Mouse (Mus musculus): Measurements from ENCODE around the gene Fam20c. TPM values are rescaled to one million over a fixed set of nuclear protein-coding genes. Genes with fewer than 3 reads are reported as not detected.

Fam20c gene
- 13.0 and 16.7 TPM in 2 replicates for polyA plus RNA-seq (2014; fragmentation: Nextera tagmentation; extraction: Ambion mirVana)

DNA sequence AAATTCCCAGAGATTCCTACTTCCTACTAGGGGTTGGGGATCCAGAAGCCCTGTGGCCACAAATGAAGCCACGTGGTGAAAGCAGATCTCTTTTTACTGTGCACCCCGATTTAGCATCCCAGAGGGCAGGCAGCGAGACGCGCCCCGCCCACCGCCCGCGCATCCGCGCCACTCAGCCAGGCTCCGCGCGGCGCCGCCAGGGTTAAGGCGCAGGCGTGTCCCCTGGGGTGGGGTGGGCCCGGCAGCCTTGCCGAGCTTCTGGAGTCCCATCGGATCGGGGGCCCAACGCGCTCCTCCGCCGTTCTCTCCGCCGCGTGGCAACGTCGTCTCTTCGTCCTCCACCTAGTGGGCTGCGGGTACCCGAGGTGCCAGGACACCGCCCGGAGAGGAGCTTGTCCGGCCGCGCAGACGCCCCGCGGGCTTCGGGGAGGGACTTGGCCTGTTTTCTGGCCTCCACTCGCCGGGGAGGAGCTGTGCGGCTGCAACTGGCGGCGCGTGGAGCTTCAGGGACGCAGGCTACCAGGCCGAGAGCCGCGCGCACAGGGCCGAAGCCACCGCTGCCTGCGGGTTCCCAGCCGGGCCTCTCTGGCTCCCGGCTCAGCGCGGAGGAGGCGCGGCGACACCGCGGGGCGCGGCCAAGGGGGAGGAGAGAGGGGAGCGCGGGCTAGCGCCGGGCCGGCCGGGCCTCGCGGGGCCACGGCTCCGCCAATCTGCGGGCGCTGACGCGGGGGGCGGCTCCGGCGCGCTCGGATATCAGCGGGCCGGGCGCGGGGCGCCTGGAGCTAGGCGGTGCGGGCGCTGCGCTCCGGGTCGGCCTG lies at the start of gene Fam20c:
Fam20c (plus strand) TSS at position 212 of the 818 bp plus-strand sequence.
- peak within 1 kb of the TSS; percentile 82 for H3K27ac ChIP-seq (replicated peaks; ENCODE audit: low read depth, low read length)

DNA sequence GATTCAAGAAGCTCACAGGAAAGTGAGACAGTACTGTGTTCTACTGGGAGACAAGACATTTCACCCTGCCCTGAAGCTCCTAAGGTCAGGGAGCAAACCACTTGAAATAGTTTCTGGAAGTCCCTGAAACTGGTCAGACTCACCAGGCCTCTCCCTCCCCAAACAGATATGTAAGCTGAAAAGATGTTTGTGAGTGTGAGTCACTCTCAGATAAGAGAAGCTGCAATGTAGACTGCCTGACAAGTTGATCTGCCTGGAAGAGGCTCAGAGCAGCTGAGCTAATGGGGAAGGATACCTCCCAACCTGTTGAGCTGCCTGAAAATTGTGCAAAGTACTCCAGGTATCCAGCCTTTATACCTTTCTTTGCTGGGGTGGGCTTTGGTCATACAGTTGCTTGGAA lies 46.9 kb upstream of the Fam20c start:
- Histone ChIP-seq H3K4me2 (ENCODE audit: low read depth, low read length) (no peak overlapping the region), H3K9me3 (ENCODE audit: control insufficient read depth, low read length) (0 out of 2 replicates have a peak, but pooled peaks cover 2% of the 10 kb centered on the region), H3K4me3 (ENCODE audit: low read depth, low read length) (no peak overlapping the region), H3K9ac (ENCODE audit: low read depth, low read length) (no peak overlapping the region), H3K27ac (replicated peaks; ENCODE audit: low read depth, low read length) (no peak overlapping the region), H3K36me3 (ENCODE audit: control insufficient read depth, insufficient read depth, low read length) (no peaks in the 10 kb centered on the region), H3K27me3 (replicated peaks; ENCODE audit: control insufficient read depth, insufficient read depth, low read length) (no peaks in the 10 kb centered on the region), H3K4me1 (ENCODE audit: control insufficient read depth, insufficient read depth, low read length) (no peaks in the 10 kb centered on the region)
- no peak for ATAC-seq (ENCODE audit: low read depth)
- no peak for DNase-seq (ENCODE audit: low spot score)

More for the DNA sequence above, at the start of gene Fam20c:
- Histone ChIP-seq H3K27me3 (replicated peaks; ENCODE audit: control insufficient read depth, insufficient read depth, low read length) (peaks cover 42% of the 10 kb centered on the region), H3K9ac (ENCODE audit: low read depth, low read length) (peak within 1 kb of the TSS; percentile 84), H3K4me3 (ENCODE audit: low read depth, low read length) (peak within 1 kb of the TSS; percentile 72), H3K36me3 (ENCODE audit: control insufficient read depth, insufficient read depth, low read length) (no peaks in the 10 kb centered on the region), H3K9me3 (ENCODE audit: control insufficient read depth, low read length) (no peaks in the 10 kb centered on the region), H3K4me1 (ENCODE audit: control insufficient read depth, insufficient read depth, low read length) (peaks cover 24% of the 10 kb centered on the region), H3K4me2 (ENCODE audit: low read depth, low read length) (peak within 1 kb of the TSS; percentile 92)
- DNase-seq (ENCODE audit: low spot score) (peak; percentile 90), ATAC-seq (ENCODE audit: low read depth) (peak; percentile 91)
- under 1% methylated on average over 32 of the region's 98 CpGs for WGBS

DNA sequence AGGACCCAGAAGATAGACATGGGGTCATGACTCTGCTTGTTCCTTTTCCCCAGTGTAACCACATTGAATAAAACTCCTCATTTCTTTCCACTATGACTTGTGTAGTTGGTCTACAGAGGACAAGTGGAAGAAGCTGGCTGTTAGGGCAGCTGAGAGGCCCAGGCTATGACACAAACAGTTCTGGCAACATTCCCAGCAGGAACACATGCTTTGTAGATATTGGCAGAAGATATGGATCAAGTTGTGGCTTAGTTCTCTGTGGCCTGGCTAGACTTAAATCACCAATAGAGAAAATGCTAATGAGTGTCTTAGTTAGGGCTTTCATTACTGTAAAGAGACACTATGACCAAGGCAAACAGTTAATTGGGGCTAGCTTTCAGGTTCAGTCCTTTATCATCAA lies 45.7 kb upstream of the Fam20c start:
- Histone ChIP-seq H3K9ac (ENCODE audit: low read depth, low read length) (no peak overlapping the region), H3K27me3 (replicated peaks; ENCODE audit: control insufficient read depth, insufficient read depth, low read length) (no peaks in the 10 kb centered on the region), H3K4me3 (ENCODE audit: low read depth, low read length) (no peak overlapping the region), H3K9me3 (ENCODE audit: control insufficient read depth, low read length) (0 out of 2 replicates have a peak, but pooled peaks cover 3% of the 10 kb centered on the region), H3K36me3 (ENCODE audit: control insufficient read depth, insufficient read depth, low read length) (no peaks in the 10 kb centered on the region), H3K4me1 (ENCODE audit: control insufficient read depth, insufficient read depth, low read length) (no peaks in the 10 kb centered on the region), H3K27ac (replicated peaks; ENCODE audit: low read depth, low read length) (no peak overlapping the region), H3K4me2 (ENCODE audit: low read depth, low read length) (no peak overlapping the region)
- ATAC-seq (ENCODE audit: low read depth) (no peak), DNase-seq (ENCODE audit: low spot score) (no peak)

DNA sequence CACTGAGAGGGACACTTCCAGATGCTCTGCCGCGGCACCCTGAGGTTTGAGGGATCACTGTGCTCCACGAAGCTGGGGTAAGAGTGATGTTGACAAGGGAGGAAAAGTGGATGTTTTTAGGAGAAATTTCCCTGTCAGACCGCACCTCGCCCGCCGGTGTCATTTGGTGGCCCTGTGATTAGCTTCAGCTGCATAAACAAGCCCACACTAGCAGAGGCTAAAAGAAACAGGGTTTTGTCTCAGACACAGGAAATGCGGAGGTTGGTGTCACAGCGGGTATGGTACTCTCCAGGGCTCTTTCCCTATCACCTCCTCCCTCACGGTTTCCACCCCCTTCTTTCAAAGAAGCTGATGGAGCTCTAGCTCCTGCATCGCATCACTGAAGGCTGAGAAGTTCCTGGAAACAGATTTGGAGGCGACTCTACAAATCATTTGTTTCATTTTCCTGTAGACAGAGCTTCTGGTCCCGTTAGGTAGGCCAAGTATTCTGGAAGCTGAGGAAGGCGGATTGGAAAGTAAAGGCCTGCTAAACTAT lies 38.7 kb upstream of the Fam20c start:
- DNase-seq (ENCODE audit: low spot score) (no peak), ATAC-seq (ENCODE audit: low read depth) (no peak)
- Histone ChIP-seq H3K36me3 (ENCODE audit: control insufficient read depth, insufficient read depth, low read length) (no peaks in the 10 kb centered on the region), H3K27ac (replicated peaks; ENCODE audit: low read depth, low read length) (no peak overlapping the region), H3K4me2 (ENCODE audit: low read depth, low read length) (no peak overlapping the region), H3K9me3 (ENCODE audit: control insufficient read depth, low read length) (0 out of 2 replicates have a peak, but pooled peaks cover 3% of the 10 kb centered on the region), H3K27me3 (replicated peaks; ENCODE audit: control insufficient read depth, insufficient read depth, low read length) (no peaks in the 10 kb centered on the region), H3K4me1 (ENCODE audit: control insufficient read depth, insufficient read depth, low read length) (no peaks in the 10 kb centered on the region), H3K9ac (ENCODE audit: low read depth, low read length) (no peak overlapping the region), H3K4me3 (ENCODE audit: low read depth, low read length) (no peak overlapping the region)
- 12% methylated on average over 14 of the region's 14 CpGs for WGBS

DNA sequence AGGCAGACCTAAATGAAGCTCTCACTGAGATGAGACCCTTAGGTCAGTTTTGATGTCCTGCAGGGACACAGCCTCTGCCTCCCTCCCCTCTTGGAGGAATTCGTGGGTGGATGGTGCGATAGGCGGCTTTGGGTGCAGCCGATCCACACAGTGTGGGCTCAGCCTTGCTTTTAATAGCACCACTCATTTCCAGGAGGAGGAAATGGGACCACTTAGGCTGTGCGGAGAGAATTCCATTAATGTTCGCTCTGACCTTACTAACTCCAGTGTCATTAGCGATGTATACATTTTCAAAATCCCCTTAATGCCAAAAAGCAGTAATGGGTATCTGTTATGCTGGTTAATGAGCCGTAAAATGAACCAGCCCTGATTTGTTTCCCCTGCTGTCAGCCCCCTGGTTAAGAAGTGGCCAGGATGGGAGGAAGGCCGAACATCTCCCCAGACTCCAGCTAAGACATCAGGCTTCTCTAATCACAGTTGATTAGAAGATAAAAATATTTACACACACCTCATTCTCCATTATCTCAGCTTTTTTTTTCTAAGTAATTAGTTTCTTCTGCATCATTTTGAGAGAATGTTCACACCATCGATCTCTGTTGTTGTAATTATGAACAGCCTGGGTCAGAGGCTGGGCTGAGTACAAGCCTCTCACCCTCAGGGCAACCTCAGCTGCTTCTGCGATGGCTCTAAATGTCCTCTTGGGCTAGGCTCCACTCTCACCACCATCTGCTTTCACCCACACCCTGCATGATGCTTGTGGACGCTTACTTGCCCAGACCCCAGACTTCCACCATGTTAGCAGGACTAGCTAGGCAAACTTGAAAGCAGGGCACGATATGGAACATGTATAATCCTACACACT lies 33.8 kb upstream of the Fam20c start:
- H3K9me3 ChIP-seq (ENCODE audit: control insufficient read depth, low read length): no peaks in the 10 kb centered on the region
- no peaks in the 10 kb centered on the region for H3K36me3 ChIP-seq (ENCODE audit: control insufficient read depth, insufficient read depth, low read length)
- no peak overlapping the region for H3K27ac ChIP-seq (replicated peaks; ENCODE audit: low read depth, low read length)
- no peak overlapping the region for H3K9ac ChIP-seq (ENCODE audit: low read depth, low read length)
- ATAC-seq (ENCODE audit: low read depth) (no peak), DNase-seq (ENCODE audit: low spot score) (no peak)
- no peaks in the 10 kb centered on the region for H3K4me1 ChIP-seq (ENCODE audit: control insufficient read depth, insufficient read depth, low read length)
- no peak overlapping the region for H3K4me3 ChIP-seq (ENCODE audit: low read depth, low read length)
- no peak overlapping the region for H3K4me2 ChIP-seq (ENCODE audit: low read depth, low read length)
- 35% methylated on average over 13 of the region's 13 CpGs for WGBS
- no peaks in the 10 kb centered on the region for H3K27me3 ChIP-seq (replicated peaks; ENCODE audit: control insufficient read depth, insufficient read depth, low read length)

DNA sequence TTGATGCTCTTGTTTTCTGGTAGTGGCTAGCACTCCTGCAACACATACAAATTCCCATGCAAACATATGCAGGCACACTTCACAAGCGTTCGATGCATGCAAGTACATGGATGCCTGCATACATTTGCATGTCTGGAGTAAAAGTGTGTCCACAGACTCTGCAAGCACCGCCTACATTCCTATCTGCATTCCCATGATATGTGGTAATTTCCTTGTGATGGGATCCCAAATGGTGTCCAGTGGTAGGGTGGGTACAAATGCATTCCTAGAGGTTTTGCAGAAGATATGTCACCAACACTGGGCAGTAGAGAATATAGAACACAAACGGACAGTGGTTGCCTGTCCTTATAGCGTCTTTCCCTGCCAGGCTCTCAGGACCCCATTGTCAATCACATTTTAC lies 29.9 kb upstream of the Fam20c start:
- ATAC-seq (ENCODE audit: low read depth): no peak

DNA sequence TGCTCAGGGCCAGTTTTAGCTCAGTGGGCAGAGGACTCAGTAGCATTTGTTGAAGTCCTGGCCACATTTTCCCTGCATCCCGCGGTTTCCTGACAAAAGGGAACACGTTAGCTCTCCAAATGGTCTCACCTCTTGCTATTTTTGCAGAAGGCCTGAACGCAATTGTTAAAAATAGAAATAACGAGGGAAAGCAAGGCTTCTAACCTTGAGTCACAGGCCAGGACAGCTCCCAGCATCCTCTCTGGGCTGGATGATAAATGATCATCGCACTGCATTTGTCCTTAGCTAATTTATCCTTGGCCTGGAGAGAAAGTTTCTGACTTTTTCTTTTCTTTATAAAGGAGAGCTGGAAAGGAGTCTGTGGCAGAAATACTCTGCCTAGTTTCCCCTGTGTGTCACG lies 29.2 kb upstream of the Fam20c start:
- Histone ChIP-seq H3K9ac (ENCODE audit: low read depth, low read length) (no peak overlapping the region), H3K27me3 (replicated peaks; ENCODE audit: control insufficient read depth, insufficient read depth, low read length) (no peaks in the 10 kb centered on the region), H3K9me3 (ENCODE audit: control insufficient read depth, low read length) (no peaks in the 10 kb centered on the region), H3K4me2 (ENCODE audit: low read depth, low read length) (no peak overlapping the region), H3K4me3 (ENCODE audit: low read depth, low read length) (no peak overlapping the region), H3K36me3 (ENCODE audit: control insufficient read depth, insufficient read depth, low read length) (no peaks in the 10 kb centered on the region), H3K27ac (replicated peaks; ENCODE audit: low read depth, low read length) (no peak overlapping the region), H3K4me1 (ENCODE audit: control insufficient read depth, insufficient read depth, low read length) (no peaks in the 10 kb centered on the region)
- no peak for DNase-seq (ENCODE audit: low spot score)
- ATAC-seq (ENCODE audit: low read depth): no peak
- 63% methylated on average over 7 of the region's 7 CpGs for WGBS

More for the DNA sequence above, 29.9 kb upstream of the Fam20c start:
- no peak for DNase-seq (ENCODE audit: low spot score)
- H3K4me1 ChIP-seq (ENCODE audit: control insufficient read depth, insufficient read depth, low read length): no peaks in the 10 kb centered on the region
- no peaks in the 10 kb centered on the region for H3K9me3 ChIP-seq (ENCODE audit: control insufficient read depth, low read length)
- H3K4me2 ChIP-seq (ENCODE audit: low read depth, low read length): no peak overlapping the region
- no peaks in the 10 kb centered on the region for H3K36me3 ChIP-seq (ENCODE audit: control insufficient read depth, insufficient read depth, low read length)
- H3K27ac ChIP-seq (replicated peaks; ENCODE audit: low read depth, low read length): no peak overlapping the region
- H3K27me3 ChIP-seq (replicated peaks; ENCODE audit: control insufficient read depth, insufficient read depth, low read length): no peaks in the 10 kb centered on the region
- H3K4me3 ChIP-seq (ENCODE audit: low read depth, low read length): no peak overlapping the region
- no peak overlapping the region for H3K9ac ChIP-seq (ENCODE audit: low read depth, low read length)
- WGBS: 87% methylated on average over 5 of the region's 5 CpGs

DNA sequence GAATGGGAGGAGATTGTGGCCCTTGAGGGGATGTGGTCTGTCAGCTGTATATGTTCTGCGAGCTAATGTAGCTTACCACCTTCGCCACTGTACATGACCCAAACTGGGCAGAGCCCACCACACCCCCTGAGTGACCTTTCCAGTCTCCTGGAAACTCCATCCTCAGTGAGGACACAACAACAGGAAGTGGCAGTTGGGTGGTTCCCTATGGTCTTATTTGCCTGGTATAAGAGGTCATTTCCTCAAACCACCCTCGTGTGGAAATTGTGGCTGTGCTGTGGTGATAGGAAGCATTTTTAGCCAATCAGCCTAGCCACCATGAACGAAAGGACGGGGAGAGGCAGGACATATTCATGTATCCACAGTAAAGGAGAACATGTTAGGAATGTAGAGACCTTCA lies 23.5 kb upstream of the Fam20c start:
- H3K9me3 ChIP-seq (ENCODE audit: control insufficient read depth, low read length): no peaks in the 10 kb centered on the region
- H3K36me3 ChIP-seq (ENCODE audit: control insufficient read depth, insufficient read depth, low read length): no peaks in the 10 kb centered on the region
- no peak overlapping the region for H3K9ac ChIP-seq (ENCODE audit: low read depth, low read length)
- no peak overlapping the region for H3K27ac ChIP-seq (replicated peaks; ENCODE audit: low read depth, low read length)
- no peak overlapping the region for H3K4me2 ChIP-seq (ENCODE audit: low read depth, low read length)
- no peaks in the 10 kb centered on the region for H3K4me1 ChIP-seq (ENCODE audit: control insufficient read depth, insufficient read depth, low read length)
- no peaks in the 10 kb centered on the region for H3K27me3 ChIP-seq (replicated peaks; ENCODE audit: control insufficient read depth, insufficient read depth, low read length)
- DNase-seq (ENCODE audit: low spot score): peak; percentile 6
- no peak for ATAC-seq (ENCODE audit: low read depth)
- H3K4me3 ChIP-seq (ENCODE audit: low read depth, low read length): no peak overlapping the region
- 73% methylated on average over 5 of the region's 5 CpGs for WGBS

Data from embryonic facial prominence, embryonic 14.5 days (tissue).